Mouse (Mus musculus): ENCODE measurements around the gene Meltf. TPM values are rescaled to one million over a fixed set of nuclear protein-coding genes. Genes with fewer than 3 reads are reported as not detected.

The Meltf gene
- total and polyA plus RNA-seq, 3 experiments, result not detected

DNA sequence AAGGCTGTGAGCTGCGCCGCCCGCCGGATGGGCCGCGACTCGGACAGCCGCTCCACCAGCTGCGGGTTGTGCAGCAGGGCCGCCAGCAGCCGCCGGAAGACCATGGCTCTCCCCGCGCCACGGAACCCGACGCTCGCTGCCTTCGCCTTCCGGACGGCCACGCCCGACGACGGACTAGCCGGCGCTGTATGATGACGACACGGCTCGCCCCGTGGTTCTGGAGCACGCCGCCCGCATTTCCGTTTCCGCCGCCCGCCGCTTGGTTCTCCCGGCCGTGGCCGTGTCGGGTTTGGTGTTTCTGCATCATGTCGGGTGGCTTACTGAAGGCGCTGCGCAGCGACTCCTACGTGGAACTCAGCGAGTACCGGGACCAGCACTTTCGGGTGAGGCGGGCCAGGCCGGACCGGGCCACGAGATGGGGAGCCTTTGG lies 69.8 kb downstream of the Meltf start, which contains the start of the genes 0610012G03Rik and Ncbp2:
0610012G03Rik (minus strand) TSS at position 150 of the 430 bp plus-strand sequence.
Ncbp2 (plus strand) TSS at position 169 of the 430 bp plus-strand sequence.
- Histone ChIP-seq H3K79me2 (ENCODE audit: control insufficient read depth, insufficient read depth, low read length, poor library complexity) (peaks cover 63% of the 10 kb centered on the region), H3K36me3 (ENCODE audit: control insufficient read depth in 1 of 2, insufficient read depth in 2 of 2, low read length in 2 of 2) (peaks cover 2 to 13% of the 10 kb centered on the region in 2 experiments; a peak in 3 of 4 replicates), H3K27me3 (ENCODE audit: control insufficient read depth in 1 of 2, insufficient read depth in 2 of 2, low read length in 2 of 2) (no peaks in the 10 kb centered on the region), H3K4me3 (ENCODE audit: control insufficient read depth in 1 of 2, insufficient read depth in 1 of 2, low read depth in 2 of 2, low read length in 2 of 2) (peak within 1 kb of the TSS; percentile 85 to 90), H3K9me3 (replicated peaks; ENCODE audit: insufficient read depth, low read length) (no peaks in the 10 kb centered on the region), H3K27ac (ENCODE audit: control insufficient read depth, low read depth, low read length) (peak within 1 kb of the TSS; percentile 63), H3K9ac (ENCODE audit: control insufficient read depth, low read depth, low read length, poor library complexity, severe bottlenecking) (peak within 1 kb of the TSS; percentile 90), H3K4me1 (ENCODE audit: control insufficient read depth in 1 of 2, insufficient read depth in 2 of 2, low read length in 2 of 2) (peaks cover 4 to 9% of the 10 kb centered on the region in 2 experiments; a peak in 3 of 4 replicates)
- peak; percentile 96 for DNase-seq (ENCODE audit: low read depth, low spot score)
- TF ChIP-seq CHD2 (IDR thresholded peaks at IDR 0.05; ENCODE audit: low read length) (no peak), ZMIZ1 (IDR thresholded peaks at IDR 0.05; ENCODE audit: low read depth, low read length) (peak; percentile 82; the same call in 1 of the 2 replicates), TCF12 (IDR thresholded peaks at IDR 0.05; ENCODE audit: low read depth, low read length) (peak; percentile 81), ZKSCAN1 (IDR thresholded peaks at IDR 0.05; ENCODE audit: low read depth, low read length) (no peak), ZNF384 (IDR thresholded peaks at IDR 0.05; ENCODE audit: low read depth, low read length) (no peak), GATA1 (IDR thresholded peaks at IDR 0.05; ENCODE audit: low read depth, low read length) (no peak), MAX (IDR thresholded peaks at IDR 0.05; ENCODE audit: low read length) (peak; percentile 90), MYB (IDR thresholded peaks at IDR 0.05; ENCODE audit: low read depth, low read length) (no peak), NELFE (IDR thresholded peaks at IDR 0.05; ENCODE audit: low read depth, low read length) (peak; percentile 93), RCOR1 (IDR thresholded peaks at IDR 0.05; ENCODE audit: low read depth, low read length) (0 out of 2 replicates have a peak, but pooled peaks have one; percentile 24), E2F4 (IDR thresholded peaks at IDR 0.05; ENCODE audit: borderline replicate concordance, low read depth, low read length) (no peak), USF1 (IDR thresholded peaks at IDR 0.05; ENCODE audit: low read depth, low read length) (peak; percentile 84), MYC (IDR thresholded peaks at IDR 0.05; ENCODE audit: low read depth, low read length) (peak; percentile 87), RAD21 (IDR thresholded peaks at IDR 0.05; ENCODE audit: low read depth, low read length) (no peak), MEF2A (IDR thresholded peaks at IDR 0.05; ENCODE audit: extremely low read depth, insufficient replicate concordance, low read depth, low read length, poor library complexity, severe bottlenecking) (0 out of 2 replicates have a peak, but pooled peaks have one; percentile 71), MAFK (IDR thresholded peaks at IDR 0.05; ENCODE audit: borderline replicate concordance, low read depth, low read length) (no peak), ETS1 (IDR thresholded peaks at IDR 0.05; ENCODE audit: low read depth, low read length) (peak; percentile 75), USF2 (IDR thresholded peaks at IDR 0.05; ENCODE audit: borderline replicate concordance in 1 of 2, insufficient read depth in 1 of 2, low read depth in 1 of 2, low read length in 2 of 2) (no peak), KAT2A (conservative IDR thresholded peaks at IDR 0.05; ENCODE audit: low read depth, low read length) (peak; percentile 82; the same call in 1 of the 2 replicates), TBP (IDR thresholded peaks at IDR 0.05; ENCODE audit: low read depth, low read length) (peak; percentile 64; the same call in 1 of the 2 replicates), BHLHE40 (IDR thresholded peaks at IDR 0.05; ENCODE audit: borderline replicate concordance, low read depth, low read length) (0 out of 2 replicates have a peak, but pooled peaks have one; percentile 54), HCFC1 (IDR thresholded peaks at IDR 0.05; ENCODE audit: low read depth, low read length) (peak; percentile 98), GABPA (IDR thresholded peaks at IDR 0.05; ENCODE audit: low read depth, low read length) (peak; percentile 66; the same call in 1 of the 2 replicates), JUND (IDR thresholded peaks at IDR 0.05; ENCODE audit: low read depth, low read length) (no peak; the same call in 1 of the 2 replicates), ELF1 (IDR thresholded peaks at IDR 0.05; ENCODE audit: low read depth, low read length) (peak; percentile 89), SMC3 (IDR thresholded peaks at IDR 0.05; ENCODE audit: low read depth, low read length) (no peak), EP300 (IDR thresholded peaks at IDR 0.05; ENCODE audit: low read depth in 1 of 2, low read length in 2 of 2) (peak in 1 of 2 experiments; percentile 51; a peak in 2 of 4 replicates), CHD1 (IDR thresholded peaks at IDR 0.05; ENCODE audit: low read depth, low read length) (no peak), POLR2A (IDR thresholded peaks at IDR 0.05; ENCODE audit: control insufficient read depth in 1 of 2, insufficient read depth in 1 of 2, low read depth in 1 of 2, low read length in 2 of 2, poor library complexity in 1 of 2) (peak; percentile 93 to 95), ZC3H11A (IDR thresholded peaks at IDR 0.05; ENCODE audit: low read depth, low read length) (peak; percentile 20; the same call in 1 of the 2 replicates), UBTF (IDR thresholded peaks at IDR 0.05; ENCODE audit: borderline replicate concordance, insufficient read depth, low read depth, low read length) (no peak), MAZ (IDR thresholded peaks at IDR 0.05; ENCODE audit: low read depth, low read length) (peak; percentile 85), POLR2AphosphoS2 (IDR thresholded peaks at IDR 0.05; ENCODE audit: low read length) (peak; percentile 95), SIN3A (IDR thresholded peaks at IDR 0.05; ENCODE audit: low read length) (peak; percentile 98), CTCF (IDR thresholded peaks at IDR 0.05 in 2 of 3, conservative IDR thresholded peaks at IDR 0.05 in 1 of 3; ENCODE audit: control insufficient read depth in 1 of 3, insufficient read depth in 1 of 3, low read depth in 2 of 3, low read length in 3 of 3, poor library complexity in 1 of 3, severe bottlenecking in 1 of 3) (no peak), MXI1 (IDR thresholded peaks at IDR 0.05; ENCODE audit: low read depth, low read length) (peak; percentile 99), TAL1 (IDR thresholded peaks at IDR 0.05; ENCODE audit: low read length) (no peak)
